Mouse (Mus musculus) naive thymus-derived CD4-positive, alpha-beta T cell, adult 2 months (primary cell): ENCODE results near the gene Pgm2.

Experiments
- DNase-seq: peaks from one replicate; pipeline ENCODE4 v3.0.0-alpha.2; 2011; ENCODE audit warnings: low read depth

Pgm2 gene

DNA sequence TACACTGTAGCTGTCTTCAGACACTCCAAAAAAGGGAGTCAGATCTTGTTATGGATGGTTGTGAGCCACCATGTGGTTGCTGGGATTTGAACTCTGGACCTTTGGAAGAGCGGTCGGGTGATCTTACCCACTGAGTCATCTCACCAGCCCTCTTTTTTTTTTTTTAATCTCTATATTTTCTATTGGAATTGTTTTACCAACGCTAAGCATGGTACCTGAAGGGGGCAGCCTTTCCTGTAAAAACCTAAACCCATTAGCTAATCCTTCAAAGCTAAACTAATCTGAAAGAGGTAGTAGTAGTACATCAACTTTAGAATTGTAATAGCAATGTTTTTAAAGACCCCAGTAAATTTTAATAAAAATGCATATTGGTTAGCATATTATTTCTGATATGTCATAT, 17.2 kb upstream of the Pgm2 start:
- DNase-seq = peak; percentile 67

DNA sequence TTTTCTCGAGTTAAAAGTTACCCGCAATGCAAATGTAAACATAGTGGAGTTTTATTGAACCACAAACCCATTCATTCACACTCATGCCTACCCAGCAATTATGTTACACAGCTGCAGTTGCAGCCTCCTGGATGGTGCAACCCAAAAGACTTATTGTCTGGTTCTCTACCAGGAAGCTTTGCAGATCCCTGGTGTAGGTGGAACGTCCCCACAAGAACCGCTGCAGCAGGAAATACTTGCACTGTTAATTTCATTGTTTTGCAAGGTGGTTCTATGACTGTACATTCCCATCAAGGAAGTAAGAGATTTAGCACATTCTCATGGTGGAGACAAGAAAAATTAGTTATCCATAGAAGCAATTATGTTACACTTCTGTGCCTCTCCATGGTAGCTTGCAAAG, 15.4 kb upstream of the Pgm2 start:
- no peak for DNase-seq

DNA sequence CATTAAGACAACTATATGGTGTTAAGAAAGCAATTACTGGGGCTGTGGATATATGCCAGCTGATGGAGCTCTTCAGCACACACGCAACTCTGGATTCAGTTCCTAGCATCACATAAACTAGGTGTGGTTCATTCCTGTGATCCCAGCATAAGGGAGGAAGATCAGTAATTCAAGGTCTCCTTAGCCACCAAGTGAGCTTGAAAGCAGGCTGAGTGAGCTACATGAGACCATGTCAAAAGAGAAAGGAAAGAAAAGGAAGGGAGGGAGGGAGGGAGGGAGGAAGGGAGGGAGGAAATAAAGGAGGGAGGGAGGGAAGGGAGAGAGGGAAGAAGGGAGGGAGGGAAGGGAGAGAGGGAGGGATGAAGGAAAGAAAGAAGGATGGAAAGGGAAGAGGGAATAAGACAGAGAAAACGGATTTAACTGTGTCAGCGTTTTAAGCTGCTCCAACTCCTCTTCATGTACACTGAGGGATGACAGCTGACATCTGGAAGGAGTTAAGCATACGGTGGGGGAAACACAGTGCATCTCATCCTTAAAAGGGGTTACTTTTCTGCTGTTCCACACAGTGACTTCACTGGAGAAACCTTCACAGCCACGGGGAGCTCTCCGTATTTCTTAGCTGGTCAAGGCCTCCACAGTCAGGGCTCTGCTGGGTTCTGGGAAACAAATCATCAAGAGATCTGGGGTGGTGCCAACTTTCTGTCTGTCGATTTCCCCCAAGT, 13.8 kb upstream of the Pgm2 start:
- no peak for DNase-seq

DNA sequence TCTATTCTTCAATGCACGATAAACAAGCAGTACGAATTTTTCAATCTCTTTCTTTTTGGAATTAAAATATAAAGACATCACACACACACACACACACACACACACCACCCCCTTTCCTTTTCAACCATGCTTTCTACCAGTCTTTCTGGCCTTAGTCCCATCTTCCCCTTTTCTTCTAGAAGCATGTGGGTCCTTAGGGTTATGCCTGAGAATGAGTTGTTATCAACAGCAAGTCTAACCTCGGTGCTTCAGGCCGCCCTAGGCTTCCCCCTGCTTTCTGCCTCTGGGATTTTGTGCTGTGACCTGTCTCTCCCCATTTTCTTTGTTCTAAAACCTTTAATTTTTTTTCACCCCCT, 13.3 kb upstream of the Pgm2 start:
- no peak for DNase-seq

DNA sequence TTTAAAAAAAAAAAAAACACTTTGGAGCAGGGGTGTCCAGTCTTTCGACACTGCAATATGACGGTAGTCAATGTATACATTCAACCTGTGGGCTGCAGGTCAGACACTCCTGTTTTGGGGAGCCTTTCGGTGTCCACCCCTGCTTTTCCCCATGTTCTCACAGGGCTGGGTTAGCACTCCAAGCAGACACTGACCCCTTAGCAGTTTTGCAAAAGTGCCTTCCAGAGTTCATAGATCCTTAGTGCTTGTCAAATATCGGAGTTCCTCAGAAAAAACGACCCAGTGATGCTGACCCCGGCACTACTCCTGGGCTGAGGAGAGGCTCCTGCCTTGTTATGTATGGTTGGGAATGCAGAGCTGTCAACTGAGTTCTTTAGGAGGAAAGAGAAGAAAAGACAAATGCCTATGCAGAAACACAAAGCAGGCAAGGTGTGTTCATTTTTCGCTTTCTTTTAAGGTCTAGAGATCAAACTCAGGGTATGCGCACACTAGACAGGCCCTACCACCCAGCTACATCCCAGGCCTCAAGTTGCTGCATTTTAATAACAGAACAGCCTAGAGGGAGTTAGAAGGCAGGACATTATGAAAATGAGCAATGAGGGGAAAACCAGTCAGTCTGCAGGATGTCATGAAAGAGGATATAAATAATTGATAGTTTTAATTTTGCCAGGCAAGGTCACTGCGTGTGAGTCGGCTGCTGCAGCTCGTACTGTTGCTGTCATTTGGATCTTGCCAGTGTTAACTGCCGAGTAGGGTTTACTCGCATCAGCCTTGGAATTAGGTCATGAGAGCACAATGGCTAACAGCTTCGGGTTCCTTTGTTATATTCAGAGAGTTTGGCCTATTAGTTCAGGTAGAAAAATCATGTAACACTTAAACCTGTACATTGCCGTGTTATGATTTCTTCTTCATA, 9.0 kb upstream of the Pgm2 start:
- DNase-seq = no peak

DNA sequence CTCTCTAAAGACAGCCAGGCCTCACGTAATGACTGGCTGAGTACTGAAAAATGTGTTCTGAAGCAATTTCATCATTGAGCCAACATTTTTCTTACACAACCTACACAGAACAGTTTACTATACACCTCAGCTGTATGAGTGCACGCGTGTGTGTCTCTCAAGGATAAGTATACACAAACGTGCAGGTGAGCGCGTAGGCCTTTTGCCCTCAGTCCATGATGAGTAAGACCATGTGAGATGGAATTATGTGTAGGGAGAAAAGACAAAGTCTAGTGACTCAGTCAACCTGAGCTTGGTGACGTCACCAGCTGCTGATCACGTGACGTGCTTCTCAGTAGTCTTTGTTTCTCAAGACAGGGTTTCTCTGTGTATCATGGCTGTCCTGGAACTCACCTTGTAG, 7.3 kb upstream of the Pgm2 start:
- no peak for DNase-seq

DNA sequence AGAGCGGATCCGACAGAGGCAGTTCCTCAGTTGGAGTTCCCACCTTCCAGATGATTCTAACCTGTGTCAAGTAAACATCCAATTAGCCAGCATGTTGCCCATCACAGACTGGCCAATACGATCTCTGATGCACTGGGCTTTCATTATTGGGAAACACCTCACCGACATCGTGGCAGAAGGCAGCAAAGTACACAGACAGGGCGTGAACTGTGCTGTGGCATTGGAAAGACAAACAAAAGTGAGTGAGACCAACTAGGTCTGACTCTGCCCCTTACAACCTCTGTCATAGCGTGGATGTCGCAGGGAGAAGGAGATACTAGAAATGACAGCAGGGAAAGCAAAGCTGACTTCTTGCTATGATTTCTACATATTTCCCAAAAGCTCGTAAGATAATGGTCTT, 4.0 kb upstream of the Pgm2 start:
- no peak for DNase-seq

DNA sequence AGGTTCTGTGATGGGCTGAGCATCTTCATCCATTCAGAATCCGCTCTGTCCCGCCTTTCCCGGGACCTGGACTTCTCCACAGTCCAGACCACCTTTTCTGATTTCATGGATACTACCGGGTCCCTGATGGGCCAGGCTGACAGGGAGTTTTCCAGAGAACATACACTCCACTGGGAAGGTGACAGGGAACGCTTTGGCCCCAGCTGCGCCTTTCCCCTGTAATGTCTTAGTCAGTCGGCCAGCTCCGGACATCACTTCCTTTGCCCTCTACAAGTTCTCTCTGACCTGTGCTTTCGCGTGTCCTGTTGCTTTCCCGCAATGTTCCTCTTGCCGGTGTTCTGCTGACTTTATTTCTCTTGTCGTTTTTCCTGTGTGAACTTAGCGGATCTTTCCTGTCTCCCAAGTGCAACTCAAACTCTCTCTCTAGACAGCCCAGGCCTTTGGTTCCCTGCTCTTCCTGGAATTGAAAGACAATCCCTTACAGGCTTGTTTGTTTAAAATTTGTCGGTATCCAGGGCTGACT, 660 bp downstream of the Pgm2 start:
- peak; percentile 28 for DNase-seq

DNA sequence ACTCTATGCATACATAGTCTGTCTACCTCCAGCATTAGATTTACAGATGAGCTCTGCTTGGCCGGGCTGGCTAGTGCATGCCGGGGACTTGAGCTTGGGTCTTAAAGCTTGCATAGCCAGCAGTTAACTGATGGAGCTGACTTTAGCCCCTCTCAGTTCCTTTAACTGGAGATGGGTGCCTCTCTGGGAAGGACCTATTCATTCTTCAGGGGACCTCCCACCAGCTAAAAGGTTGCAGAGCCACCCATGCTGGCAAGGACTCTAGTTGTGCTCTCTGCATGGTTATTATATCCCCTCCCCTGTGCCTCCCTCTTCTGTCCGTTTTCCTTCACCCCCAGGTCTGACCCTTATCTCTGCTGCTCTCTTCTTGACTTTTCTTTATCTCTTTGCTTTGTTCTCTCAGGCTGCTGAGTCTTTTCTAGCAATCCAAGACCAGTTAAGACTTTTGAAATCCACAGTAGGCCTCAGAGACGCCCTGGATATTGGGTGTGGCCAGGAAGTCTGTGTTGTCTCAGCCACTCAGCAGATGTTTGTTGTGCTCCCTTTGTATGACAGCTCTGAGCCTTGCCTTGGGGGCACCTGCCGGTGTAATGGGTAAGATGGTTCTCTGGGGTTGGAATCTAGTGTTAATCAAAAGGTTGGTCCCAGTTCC, 2.7 kb downstream of the Pgm2 start:
- DNase-seq = peak; percentile 28

DNA sequence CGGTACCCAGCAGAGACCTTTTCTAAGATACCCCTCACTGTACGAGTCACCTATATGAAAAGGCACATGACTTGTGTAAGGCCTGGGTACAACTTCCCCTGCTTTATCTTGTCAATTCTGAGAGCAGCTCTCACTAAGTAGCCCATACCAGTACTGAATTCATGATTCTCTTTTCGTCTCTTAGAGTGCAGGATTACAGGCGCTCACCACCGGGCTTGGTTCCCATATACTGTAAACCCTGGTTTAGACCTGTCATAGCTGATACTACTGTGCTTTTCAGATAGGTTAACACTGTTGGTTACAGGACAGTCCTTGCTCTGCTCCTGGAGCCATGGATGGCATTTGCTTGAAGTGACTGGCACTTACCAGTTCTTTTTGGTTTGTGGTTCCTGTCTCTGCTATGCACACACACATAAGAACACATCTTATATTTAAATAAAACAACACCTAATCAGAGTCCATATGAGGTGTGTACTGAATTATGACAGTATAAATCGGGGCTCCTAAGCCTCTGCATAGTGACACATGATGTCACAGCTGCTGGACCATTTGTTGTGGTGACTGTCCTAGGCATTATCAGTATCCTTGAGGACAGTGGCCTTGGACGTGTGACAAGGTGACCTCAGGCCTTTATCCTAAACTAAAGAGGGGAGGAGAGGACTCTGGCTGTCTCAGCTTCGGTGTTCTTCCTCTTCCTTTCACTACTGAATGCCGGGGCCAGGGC, 9.4 kb downstream of the Pgm2 start:
- peak; percentile 15 for DNase-seq

DNA sequence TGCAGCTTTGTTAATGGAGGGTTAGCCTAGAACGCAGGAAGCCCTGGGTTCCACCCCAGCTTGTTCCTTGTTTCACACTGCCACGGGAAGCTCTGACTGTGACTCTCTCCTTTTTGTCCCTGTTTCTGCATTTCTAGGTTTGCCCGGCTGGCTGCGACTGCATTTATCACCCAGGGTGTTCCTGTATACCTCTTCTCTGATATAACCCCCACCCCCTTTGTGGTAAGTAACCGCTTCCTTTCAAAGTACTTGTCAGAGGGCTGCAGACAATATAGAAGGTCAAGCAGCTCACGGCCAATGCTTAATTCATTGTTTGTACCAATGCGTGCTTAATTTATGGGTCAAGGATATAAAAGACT, 9.9 kb downstream of the Pgm2 start:
- DNase-seq = peak; percentile 48

DNA sequence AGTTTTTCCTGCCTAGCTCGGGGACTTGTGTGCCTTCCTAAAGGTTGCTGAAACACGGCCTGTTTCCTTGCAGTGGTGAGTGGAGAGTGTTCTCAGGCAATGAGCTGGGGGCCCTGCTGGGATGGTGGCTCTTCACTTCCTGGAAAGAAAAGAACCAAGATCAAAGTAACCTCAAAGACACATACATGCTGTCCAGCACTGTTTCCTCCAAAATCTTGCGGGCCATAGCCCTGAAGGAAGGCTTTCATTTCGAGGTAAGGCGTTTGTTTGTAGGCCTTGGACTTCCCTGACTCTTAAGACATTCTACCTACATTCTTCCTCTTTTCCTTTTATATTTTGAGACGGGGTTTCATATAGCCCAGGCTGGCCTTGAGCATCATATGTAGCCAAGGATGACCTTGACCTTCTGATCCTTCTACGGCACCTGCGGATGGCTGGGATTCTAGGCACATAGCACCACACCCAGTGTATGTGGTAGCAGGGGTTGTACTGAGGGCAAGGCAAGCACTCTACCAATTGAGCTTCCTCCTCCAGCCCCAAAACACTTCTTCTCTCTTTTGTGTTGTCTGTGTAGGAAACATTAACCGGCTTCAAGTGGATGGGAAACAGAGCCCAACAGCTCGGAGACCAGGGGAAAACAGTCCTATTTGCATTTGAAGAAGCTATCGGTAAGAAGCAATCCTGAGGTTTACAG, 15.0 kb downstream of the Pgm2 start:
- no peak for DNase-seq

DNA sequence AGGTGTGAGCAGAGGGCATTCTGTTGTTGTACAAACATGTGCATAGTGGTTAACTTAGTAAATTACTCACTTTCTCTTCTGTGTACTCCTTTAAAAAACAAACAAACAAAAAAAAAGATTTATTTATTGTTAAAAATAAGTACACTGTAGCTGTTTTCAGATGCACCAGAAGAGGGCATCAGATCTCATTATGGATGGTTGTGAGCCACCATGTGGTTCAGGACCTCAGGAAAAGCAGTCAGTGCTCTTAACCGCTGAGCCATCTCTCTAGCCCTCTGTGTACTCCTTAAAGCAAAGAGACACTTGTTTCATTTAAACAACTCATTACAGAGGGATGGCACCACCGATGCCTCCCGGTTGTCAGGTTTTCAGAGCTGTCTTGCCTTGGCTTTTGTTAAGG, 16.5 kb downstream of the Pgm2 start:
- peak; percentile 35 for DNase-seq

DNA sequence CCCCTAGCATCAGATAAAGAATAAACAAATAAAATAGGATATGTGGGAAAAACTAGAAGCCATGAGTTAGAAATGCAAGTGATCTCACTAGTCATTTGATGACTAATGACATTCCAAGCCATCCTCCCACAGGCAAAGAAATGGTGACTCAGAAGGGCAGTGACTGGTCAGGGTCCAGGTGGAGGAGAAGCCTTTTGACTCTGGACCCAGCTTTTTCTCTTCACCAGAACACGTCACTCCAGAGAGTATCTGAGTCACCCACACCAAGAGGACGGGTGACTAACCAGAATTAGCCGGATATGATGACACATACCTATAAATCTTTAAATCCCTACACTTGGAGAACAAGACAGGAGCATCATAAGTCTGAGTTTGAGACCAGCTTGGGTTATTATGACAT, 19.6 kb downstream of the Pgm2 start:
- no peak for DNase-seq

DNA sequence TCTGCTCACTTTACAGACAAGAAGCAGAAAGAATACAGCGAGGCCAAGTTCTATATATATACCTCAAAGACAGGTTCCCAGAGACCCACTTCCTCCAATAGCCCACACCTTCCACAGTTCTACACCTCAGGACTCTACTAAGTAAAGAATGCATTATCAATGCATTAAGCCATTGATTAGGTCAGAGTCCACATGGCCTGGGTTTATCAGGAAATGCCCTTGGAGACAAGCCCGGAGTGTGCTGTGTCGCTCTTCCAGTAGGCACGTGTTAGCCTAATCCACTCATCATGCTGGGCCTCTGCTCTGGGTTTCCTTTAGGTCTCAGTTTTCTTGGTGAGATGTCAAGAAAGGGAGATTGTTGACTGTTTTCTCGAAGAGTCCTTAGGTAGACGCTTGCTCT, 21.5 kb downstream of the Pgm2 start:
- DNase-seq = no peak

DNA sequence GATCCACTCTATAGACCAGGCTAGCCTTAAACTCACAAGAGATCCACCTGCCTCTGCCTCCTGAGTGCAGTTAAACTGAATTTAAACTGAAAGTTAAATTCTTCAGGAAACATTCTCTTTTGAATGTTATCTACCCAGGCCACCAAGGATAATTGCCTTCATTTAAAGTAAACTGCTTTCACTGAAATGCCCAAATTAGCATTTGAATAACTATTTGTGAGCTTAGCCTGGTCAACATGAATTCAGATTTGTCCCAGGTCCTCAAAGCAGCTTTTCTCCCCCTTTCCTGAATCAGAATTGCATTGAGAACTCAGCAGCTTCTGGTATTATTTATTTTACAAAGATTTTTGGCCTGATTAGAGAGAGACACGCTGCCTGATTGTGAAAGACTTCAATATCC, 24.4 kb downstream of the Pgm2 start:
- no peak for DNase-seq

DNA sequence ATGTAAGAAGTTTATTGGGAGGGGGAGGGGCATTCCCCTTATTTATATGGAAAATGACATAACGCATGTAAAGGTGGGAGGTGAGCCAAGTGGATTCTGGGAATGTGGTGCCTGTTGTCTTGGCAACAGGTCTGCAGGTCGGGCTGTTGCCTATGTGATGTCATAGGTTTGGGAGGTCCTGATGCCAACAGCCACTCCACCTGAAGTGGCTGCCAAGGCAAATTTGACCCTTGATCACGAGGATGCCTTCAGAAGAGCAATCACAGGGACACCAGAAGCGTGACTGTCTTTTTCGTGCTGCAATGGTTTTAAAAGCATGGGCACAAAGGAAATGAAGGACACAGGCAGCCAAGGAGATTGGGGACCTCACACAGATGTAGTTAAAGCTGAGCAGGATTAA, 33.0 kb downstream of the Pgm2 start:
- no peak for DNase-seq

DNA sequence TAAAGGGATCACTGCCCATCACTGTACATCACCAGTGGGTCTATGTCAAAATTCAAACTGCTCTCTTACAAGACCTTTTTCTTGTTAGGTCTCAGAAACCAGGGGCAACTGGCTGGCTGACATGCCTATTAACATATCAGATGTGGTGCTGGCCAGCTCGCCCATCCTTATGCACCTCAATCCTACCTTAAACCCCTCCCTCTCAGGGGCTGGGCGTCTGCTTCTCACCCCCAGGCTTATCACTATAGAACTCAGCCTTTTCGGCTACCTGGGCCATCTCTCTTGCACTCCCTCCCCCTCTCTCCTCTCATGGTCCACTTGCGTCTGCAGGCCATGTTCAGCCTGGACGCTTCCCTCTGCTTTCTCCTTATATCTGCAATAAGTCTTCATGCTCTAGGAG, 38.8 kb downstream of the Pgm2 start:
- no peak for DNase-seq

DNA sequence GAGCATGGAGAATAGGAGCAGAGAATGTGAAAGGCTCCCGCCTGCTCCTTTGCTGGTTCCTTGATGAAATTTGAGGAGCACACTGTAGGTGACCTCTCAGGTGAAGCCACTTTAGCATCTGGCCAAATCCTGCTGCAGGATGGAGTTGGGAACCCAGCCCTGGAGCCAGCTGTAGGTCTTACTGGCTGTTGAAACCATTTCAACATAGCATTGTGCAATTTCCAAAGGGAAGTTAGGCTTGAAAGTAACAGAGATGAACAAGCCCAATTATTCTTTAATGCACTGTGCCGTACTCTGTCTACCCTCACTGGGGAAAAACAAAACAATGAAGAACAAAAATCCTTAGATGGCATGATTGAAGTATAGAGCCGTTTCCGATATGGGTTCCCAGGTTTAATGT, 41.2 kb downstream of the Pgm2 start:
- DNase-seq = no peak

DNA sequence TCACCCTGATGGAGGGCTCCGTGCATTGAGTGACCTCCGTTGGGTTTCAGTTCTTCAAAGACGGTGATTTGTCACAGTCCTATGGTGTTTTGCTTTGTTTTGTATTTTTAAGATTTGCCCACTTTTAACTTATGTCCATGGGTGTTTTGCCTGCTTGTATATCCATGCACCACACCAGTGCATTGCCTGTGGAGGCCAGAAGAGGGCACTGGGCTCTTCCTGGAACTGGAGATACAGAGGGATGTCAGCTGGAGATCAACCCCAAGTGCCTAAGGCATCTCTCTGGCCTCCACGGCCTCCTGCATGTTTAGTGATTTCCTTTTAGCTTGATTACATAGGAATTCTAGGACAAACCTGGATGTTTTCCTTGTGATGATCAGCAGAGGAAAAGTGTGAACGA, 43.6 kb downstream of the Pgm2 start:
- peak; percentile 70 for DNase-seq

DNA sequence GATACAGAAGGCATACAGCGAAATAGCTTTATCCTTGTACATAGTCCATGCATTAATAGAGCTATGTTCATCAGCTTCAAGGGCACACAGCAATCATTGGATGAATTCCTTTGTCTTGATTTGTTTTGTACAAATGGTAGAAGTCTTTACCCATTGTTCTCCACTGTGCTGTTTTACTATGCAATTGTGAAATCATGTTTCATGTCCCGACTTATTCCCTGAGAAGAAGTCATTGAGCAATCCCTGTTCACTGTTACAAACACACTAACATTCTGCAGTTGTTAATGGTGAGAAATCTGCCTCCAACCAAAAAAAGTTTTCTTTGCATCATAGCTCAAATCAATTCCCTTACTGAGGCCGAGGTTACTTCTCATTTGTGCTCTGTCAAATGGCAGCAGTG, 47.5 kb downstream of the Pgm2 start:
- no peak for DNase-seq

DNA sequence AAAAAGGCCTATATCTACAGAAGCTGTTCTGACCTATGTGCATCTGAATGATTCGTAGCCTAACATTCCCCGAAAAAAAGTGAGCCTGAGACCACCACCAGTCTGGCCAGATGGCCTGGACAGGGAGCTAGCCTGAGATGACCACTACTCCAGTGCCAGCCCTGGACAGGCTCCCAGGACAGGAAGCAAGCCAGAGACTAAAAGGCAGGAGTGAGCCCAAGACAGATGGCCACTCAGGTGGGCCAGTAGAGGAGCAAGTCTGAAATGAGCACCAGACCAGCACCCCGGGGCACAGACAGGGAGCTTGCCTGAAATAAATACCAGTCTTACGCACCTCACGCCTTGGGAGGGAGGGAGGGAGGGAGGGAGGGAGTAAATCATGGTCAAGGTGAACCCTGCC, 51.6 kb downstream of the Pgm2 start:
- DNase-seq = no peak
